Mouse (Mus musculus) cerebellum, adult 9-11 months (tissue): Measurements from ENCODE around the gene Dpy19l1.
A peak's percentile ranks its signal among the peaks of the same experiment; 100 is the strongest.

Experiments
- DNase-seq: peaks from one replicate; pipeline ENCODE4 v3.0.0; 2022

Dpy19l1 gene

DNA sequence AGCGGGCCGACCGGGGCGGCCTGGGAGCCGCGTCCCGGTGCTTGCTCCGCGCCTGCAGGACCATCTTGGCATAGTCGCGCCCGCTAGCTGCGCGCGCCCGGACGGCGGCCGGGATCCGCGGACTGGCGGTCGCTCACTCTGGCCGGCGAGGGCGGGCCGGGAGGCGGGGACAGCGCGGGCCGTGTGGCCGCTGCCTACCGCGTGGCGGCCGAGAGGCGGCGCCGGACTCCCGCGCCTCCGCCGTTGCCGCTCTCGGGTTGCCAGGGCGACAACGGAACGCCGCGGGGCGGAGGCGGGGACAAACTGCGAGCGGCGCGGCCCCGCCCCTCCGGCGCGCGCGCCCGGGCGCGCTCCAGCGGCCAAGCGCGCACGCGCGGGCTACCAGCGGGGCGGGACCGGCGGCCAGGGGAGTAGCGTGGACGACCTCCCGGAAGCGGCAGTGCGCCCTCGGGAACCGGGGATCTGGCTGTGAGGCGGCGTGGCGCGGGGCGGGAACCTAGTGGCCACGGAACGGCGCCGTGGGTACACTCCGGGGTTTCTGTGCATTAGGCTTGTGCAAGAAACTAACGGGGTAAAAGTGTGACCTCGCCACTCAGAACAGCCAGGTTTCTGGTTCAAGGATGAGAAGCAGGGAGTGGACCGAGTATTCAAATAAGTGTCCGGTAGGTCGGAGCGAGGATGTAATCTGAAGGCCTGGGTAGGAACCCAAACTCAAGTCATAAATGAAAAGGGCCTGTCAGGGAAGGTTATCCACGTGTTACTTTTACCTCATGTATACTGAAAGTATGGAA, at the start of gene Dpy19l1:
TSS of gene Dpy19l1 (minus strand) at position 74 of the 791 bp plus-strand sequence.
- peak; percentile 94 for DNase-seq

DNA sequence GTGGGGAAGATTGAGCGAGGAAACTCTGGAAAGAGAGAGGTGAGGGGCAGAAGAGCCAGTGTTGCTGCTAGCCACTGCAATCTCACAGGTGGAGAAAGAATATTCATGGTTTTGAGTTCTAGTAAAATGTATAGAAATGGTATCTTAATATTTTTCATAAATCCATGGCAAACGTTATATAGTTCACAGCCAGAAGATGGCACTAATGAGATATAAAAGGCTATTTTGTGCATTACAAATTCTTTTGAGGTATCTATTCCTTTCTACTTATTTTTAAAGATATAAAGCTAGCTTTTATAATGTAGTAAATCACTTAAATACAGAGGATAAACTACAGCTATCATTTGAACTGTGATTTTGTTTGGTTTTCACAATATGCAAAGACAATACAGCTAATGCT, 35.2 kb upstream of the Dpy19l1 start:
- DNase-seq: no peak

DNA sequence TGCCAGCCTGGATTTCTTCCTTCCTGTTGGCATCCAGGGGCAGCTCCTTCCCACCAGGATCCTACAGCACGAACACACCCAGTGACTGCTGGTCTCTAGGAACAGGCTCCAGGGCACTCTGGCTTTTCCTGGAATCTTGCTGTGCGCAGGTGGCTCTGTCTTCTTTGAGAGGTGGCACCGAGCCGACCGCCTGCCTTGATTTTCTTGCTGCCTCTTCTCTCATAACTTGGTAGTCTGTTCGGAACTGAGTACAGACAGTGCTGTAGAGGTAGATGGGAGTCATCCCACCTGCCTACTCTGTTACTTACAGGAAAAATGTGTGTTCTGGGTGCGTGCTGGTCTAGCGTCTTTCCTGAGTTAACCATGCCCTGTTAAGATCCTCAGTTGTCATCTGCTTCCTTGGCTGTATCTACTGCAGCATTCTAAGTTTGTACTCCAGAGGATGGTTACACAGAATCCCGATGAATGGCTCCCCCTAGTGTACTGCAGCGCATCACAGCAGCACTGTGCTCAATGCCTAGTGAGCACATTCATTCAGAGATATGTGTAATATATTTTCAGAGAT, 13.7 kb upstream of the Dpy19l1 start:
- DNase-seq: peak; percentile 86

- no peak for DNase-seq
These were observed 11.1 kb upstream of the Dpy19l1 start for GRCm38 (mm10) chr9:24514078-24514469.

DNA sequence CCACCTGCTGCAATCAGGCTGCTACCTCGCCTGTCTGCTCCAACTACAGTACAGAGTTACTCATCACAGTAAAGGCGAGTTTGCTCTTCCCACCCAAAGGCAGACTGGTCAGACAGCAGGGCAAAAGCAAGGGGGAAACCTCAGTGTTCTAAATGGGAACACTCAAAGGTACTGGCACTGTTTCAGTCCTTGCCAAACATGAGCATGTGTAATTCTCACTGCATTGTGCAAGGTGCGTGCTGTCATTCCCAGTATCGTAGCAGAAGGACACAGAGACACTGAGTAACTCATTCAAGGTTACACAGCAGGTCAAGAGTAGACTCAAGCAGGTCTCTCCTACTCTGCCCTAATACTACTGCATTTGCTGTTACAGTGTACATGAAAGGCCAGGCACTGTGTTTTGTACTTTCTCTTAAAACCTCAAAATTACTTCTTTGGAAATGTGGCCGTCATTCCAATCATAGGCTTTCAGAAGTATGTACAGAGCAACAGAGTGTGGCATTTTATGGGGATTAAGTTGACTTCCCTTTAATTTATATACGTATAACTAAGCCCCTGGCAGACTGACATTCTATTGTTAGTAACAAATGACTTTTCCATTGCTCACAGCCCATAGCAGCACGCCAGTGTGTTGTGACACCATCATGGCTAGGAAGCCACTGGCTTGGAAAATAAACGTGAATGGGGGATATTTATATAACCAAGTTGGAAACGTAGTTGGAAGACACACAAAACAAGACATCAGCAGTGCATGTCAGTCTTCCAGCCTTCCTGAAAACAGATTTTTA, 10.5 kb upstream of the Dpy19l1 start:
- no peak for DNase-seq

GRCm38 (mm10) chr9:24512121-24512539, 9.2 kb upstream of the Dpy19l1 start:
- no peak for DNase-seq

DNA sequence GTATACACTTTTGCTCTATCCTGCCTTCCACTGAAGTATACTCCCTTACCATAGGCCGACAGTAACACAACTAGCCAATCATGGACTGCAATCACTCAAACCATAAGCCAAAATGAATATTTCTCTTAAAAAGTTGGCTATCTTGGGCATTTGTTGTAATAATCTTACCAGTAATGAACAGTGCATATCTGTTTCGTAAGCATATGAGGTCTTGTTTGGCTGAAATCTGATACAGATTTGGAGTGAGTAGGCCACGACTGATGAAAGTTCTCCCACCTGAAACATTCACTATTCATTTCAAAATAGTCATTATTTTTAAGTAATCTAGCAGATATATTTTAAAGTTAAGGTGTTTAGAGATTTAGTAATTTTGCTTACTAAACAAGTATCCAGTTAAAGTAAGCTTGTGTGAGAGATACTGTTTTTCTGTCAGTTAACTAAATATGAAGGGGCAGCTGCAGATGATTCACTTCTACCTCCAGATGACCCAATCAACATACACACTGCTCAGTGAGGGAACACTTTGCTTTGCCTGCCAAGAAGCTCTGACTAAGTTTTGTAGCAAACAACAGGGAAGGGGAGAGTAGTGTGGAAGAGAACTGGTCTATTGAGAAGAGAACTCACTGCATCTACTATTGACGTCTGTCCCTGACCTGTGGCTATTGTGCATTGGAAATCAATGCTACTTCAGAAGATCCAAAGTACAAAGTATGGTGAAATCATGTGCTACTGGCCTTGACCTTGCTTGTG, 8.6 kb upstream of the Dpy19l1 start:
- no peak for DNase-seq

- no peak for DNase-seq
These were observed 5.9 kb upstream of the Dpy19l1 start for GRCm38 (mm10) chr9:24508880-24509279.

DNA sequence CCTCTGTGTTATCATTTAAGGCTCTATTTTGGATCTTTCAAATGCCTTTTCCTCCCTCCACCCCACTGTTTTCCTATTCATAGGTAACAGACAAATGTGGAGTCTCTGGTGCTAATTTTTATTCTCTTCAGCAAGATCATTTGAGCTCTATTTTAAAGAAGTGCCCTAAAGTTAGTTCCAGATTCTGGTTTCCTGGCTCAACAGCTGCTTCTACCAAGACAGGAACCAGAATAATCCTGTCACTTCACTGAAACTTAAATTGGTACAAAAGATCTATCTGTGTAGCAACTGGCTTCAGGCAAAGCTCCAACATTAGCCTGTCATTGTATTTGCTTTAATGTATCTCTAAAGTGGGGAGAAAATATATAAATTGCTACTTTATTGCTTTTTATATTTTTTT, 3.6 kb upstream of the Dpy19l1 start:
- DNase-seq: no peak

GRCm38 (mm10) chr9:24505017-24505763, 2.2 kb upstream of the Dpy19l1 start:
- no peak for DNase-seq

GRCm38 (mm10) chr9:24504381-24504780, 1.4 kb upstream of the Dpy19l1 start:
- DNase-seq: no peak

DNA sequence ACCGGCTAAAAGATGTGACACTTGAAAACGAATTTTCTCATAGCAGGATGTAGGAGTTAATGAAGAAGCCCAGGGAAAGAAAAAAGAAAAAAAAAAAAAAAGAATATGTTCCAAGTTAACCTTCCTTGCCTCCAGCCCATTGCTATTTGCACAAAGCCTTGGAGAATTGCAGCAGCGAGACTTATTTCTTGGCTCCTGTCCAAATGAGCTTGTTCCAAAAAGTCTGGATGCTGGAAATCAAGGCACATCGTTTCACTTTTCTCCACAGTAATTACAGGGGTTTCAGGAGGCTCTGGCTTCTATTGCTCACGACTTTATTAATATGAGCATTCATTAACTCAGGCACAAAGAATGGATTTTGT, 899 bp upstream of the Dpy19l1 start:
- peak; percentile 36 for DNase-seq

DNA sequence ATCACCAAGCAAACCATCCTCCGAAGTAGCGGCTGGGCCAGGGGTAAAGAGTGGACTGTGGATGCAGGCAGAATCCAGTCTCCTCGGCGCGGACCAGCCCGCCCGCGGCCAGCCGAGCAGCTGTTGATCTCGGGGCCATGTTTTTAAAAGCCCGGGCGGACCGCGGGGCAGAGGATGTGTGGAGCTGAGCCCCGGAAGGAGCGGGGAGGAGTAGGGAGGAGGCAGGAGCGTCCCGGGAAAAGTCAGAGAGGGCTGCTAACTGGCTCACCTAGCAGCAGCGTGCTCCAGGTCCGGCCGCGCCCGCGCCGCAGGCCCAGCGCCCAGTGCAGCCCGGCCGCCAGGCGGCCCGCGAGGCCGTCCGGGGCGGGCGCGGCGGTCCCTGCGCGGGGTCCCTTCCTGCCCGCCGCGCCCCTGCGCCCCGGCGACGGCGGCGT, 352 bp downstream of the Dpy19l1 start:
- DNase-seq: peak; percentile 60

DNA sequence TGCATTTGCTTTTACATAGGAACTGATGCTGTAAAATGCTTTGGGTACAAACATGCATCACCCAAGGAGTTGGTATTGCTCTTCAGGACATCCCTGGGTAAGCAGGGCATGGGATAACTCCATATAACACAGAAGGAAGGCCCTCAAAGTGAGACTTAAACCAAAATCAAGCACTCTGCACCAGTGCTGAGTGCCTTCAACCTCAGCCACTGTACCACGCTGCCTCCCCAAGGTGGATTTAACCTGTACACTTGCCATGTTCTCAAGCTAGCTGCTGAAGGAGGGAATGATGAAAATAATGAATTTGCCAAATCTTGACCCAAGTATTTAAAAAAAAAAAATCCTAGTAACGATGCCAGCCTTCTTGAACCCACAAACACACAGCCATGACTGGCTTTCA, 1.3 kb downstream of the Dpy19l1 start:
- DNase-seq: no peak

DNA sequence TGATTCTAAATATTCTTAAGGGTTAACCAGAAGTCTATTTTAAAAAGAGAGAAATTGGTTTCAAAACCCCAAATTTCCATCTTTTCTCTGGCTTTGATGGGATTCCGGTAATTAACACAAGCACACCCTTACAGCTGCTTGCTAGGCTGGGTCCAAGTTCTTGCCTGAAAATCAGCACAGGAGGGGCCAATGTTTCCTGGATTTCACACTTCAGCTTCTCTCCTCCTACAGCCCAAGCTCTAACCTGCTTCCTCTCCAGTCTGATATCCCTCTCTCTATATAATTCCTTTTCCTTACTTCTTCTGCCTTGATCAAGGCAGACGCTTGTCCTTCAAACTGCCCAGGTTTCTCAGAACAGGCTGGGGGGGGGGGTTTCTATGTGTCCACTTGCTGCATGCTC, 6.7 kb downstream of the Dpy19l1 start:
- DNase-seq: no peak

GRCm38 (mm10) chr9:24490516-24490915, 12.4 kb downstream of the Dpy19l1 start:
- DNase-seq: no peak

DNA sequence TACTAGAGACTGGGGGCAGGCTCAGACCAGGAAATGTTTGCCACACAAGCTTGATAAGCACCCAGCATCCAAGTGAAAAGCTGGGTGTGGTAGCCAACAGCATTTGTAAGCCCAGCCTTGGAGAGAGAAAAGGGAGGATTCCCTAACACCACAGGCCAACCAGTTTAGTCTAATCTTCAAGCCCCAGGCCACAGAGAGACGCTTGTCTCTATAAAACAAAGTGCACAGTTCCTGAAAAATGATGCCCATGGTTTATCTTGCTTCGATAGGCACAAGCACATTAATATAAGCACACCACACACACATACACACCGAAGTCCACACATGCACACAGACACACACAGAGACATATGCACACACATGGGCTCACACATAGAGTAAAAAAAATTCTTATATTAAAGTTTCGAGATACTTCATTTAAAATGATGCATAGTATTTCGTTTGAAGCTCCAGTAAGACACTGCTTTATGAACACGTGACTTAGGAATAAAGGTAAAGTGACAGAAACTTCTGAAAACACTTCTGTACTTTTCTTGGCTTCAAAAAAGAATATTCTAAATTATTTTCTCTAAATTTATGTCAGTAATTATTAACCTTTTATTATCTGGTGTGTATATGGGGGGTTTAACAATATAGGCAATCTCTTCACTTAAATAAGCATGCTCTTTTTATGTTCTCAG, 14.4 kb downstream of the Dpy19l1 start:
- no peak for DNase-seq

DNA sequence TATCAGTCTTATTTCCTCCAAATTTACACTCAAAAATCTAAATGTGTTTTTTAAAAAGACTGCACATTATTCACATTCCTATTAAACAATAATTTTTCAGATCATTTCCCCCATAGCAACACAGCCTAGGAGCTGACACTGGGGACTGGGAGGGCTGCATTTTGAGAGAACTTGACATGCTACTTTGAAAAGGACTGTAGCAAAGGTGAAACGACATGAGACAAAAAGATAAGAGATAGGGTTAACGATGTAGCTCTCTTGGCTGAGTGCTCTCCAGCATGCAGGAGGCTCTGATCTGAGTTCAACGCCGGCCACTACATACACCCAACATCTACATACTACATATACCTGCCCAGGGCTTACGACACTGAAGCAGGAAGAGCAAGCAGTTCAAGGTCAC, 20.6 kb downstream of the Dpy19l1 start:
- no peak for DNase-seq

GRCm38 (mm10) chr9:24477251-24477650, 25.7 kb downstream of the Dpy19l1 start:
- no peak for DNase-seq

- no peak for DNase-seq
These were observed 29.1 kb downstream of the Dpy19l1 start for GRCm38 (mm10) chr9:24473824-24474223.

DNA sequence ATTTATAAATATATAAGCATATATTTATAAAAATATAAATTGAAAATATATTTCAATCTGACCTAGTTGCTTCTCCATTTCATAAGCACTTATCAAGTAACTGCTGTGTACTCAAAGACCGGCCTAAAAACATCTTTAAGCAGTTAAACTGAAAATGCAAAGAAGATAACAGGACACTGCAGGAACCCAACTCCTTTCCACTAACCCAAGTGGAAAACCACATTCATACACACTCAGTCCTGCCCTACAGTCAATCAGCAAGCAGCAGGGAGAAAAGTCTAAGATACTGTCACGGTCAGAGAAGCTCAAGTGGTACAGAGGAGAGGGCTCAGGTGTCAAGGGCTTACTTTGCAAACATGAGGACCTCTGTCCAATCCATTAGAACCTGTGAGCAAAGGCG, 30.4 kb downstream of the Dpy19l1 start:
- DNase-seq: no peak

GRCm38 (mm10) chr9:24470166-24470565, 32.8 kb downstream of the Dpy19l1 start:
- no peak for DNase-seq
